Mouse (Mus musculus): Measurements from ENCODE around the gene Catsperb. TPM values are rescaled to one million over a fixed set of nuclear protein-coding genes. Genes with fewer than 3 reads are reported as not detected.
"Not testable (repeated sequence)": the region's sequence is repeated elsewhere in the genome, so short reads cannot be mapped to it uniquely, and the experiment has no call there.

Gene Catsperb
- total RNA-seq (2021) = not detected
- long read RNA-seq, experiment 1 = 0 reads
- long read RNA-seq, experiment 2 = 0 reads

DNA sequence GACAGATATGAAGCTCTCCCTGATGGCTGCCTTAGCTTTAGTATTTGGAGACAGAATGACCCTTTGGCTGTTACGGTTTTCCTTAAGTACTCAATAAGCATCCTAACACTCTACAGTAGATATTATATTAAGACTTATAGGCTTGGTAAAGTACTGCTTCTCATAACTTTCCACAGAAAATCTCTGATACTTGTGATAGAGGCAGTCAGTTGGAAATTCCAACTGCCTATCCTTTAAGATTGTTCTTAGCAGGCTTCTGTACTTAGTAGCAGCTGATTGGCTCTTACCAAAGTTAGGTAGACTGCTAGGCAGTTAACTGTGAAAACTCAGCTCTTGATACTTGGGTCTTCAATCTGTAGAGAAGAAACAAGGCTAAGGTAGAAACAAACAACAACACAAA, at the start of gene Catsperb:
TSS of gene Catsperb (plus strand) at position 301 of the 400 bp plus-strand sequence.
- DNase-seq (ENCODE audit: low spot score in 2 of 2) = not testable (repeated sequence)

DNA sequence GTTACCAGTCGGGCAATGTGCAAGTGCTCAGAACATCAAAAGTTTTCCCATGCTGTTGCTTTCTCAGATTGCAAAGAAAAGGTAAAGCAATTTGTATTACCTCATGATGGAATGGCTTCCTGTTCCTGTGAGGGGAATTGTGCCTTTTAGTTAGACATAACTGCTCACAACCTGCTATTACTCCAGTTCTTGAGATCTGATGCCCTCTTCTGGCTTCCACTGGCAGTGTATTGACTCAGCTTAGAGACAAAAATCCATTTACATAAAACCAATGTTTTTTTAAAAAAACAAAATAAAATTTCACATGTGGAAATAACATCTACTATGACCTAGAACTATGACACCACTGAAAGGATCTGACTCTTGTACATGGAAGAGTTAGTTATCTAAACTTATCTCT, 43.0 kb upstream of the Catsperb start:
- DNase-seq (ENCODE audit: low spot score in 2 of 2) = not testable (repeated sequence)

DNA sequence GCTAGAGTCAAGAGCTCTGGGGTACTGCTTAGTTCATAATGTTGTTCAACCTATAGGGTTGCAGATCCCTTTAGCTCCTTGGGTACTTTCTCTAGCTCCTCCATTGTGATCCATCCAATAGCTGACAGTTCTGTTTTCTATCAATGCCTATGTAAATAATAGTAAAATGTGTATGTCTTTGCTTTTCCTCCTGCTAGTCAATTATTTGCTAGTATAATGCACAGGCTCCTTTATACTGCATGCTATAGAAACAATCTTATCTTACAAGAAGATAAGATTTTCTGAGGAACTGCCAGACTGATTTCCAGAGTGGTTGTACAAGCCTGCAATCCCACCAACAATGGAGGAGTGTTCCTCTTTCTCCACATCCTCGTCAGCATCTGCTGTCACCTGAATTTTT, 23.0 kb upstream of the Catsperb start:
- not testable (repeated sequence) for DNase-seq (ENCODE audit: low spot score in 2 of 2)

DNA sequence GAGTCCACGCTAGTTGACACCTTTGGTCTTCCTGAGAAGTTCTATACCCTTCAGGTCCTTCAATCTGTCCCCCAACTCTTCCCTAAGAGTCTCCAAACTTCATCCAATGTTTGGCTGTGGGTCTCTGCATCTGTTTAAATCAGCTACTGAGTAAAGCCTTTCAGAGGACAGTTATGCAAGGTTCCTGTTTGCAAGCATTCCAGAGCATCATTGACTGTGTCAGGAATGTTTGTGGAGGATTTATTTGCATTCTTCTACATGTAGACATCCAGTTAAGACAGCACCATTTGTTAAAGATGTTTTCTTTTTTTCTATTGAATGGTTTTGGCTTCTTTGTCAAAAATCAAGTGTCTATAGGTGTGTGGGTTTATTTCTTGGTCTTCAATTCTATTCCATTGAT, 21.7 kb downstream of the Catsperb start:
- DNase-seq (ENCODE audit: low spot score in 2 of 2) = no peak

DNA sequence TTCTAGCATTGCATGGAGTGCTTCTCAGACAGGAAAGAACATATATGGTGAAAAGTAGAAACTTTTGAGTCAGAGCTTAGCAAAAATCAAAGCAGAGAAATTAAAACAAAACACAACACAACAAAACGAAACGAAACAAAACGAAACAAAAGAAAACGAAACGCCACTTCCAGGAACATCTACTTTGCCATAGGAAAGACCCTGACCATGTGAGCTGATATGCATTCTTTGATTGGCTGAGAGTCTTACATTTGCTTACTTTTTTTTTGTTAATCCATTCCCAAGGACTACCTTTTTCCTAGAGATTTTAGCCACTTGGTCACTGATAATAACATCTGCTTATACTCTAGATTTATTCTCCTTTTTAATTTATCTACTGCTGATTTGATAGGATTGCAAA, 57.6 kb downstream of the Catsperb start:
- no peak for DNase-seq (ENCODE audit: low spot score in 2 of 2)

DNA sequence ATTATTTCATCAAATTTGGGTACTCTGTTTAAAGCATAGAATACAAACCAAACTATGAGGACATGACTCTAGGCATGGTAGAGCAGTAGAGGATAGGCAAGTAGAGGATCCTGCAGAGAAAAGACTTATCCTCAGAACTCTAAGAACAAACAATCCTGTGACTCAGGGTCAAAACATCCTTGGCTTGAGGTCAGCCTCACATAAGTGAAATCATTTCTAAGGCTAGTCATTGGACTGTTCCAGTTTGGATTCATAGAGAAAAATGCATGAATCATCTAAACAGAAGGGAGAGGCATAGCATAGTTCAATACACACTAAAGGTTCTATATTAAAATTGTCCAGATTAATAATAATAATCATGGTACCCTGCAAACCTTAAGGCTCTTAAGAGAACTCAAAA, 79.1 kb downstream of the Catsperb start:
- DNase-seq (ENCODE audit: low spot score in 2 of 2) = no peak

DNA sequence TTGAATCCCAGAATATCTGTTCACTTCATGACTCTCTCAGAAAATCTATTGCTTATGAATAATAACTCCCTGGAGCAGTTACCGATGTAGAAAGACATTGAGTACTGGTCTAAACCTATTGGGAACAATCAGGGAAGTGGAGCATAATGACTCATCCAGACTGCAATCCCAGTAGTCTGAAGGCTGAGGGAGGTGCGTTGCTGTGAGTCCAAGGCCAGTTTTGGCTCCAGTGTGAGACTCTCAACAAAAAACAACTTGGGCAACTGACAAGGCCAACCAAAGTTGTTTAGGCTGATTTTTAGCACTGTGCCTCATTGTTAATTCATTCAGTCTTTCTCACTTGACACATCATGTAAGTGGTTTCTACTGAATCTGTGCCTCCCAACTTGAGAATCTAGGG, 106.9 kb downstream of the Catsperb start:
- DNase-seq (ENCODE audit: low spot score in 2 of 2) = not testable (repeated sequence)

DNA sequence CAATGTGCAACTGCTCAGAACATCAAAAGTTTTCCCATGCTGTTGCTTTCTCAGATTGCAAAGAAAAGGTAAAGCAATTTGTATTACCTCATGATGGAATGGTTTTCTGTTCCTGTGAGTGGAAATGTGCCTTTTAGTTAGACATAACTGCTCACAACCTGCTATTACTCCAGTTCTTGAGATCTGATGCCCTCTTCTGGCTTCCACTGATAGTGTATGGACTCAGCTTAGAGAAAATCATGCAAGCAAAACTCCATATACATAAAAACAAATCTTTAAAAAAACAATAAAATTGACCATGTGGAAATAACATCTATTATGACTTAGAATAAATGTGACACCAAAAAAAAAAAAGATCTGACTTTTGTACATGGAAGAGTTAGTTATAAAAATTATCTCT, 202.2 kb downstream of the Catsperb start:
- DNase-seq (ENCODE audit: low spot score in 2 of 2) = not testable (repeated sequence)

DNA sequence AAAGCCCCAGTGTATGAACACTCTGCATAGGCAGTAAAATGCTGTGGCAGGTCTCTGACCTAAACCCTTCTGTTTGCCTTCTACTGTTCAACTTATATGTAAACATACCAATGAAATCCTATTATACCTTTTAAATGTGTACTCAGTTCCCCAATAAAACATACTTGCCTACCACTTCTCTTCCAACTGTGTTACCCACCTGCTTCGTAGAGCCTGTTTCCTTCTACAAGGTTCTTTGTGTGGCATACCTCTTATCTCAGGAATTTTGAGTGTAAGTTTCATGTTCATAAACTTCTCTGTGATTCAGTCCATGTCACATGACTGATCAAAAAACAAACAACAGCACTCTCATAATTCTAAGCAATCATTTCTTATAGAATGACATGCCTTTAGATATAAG, 228.7 kb downstream of the Catsperb start:
- DNase-seq (ENCODE audit: low spot score in 2 of 2) = no peak

DNA sequence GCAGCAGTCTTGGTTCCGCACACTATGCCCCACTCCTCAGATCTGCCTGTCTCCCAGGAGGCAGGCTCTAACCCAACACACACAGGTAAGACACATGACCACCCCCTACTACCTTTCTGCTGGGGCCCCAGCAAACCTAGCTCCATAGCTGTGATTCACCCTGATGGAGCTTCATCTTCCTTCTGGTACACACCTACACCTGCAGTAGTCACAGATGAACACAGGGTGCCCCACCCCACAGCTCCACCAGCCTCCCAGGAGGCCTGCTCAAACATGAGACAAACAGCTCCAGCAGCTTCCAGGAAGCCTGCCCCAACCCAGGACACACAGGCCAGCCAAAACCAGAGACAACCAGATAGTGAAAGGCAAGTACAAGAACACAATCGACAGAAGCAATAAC, 263.0 kb downstream of the Catsperb start:
- no peak for DNase-seq (ENCODE audit: low spot score in 2 of 2)

Small RNA genes within 50 kb of the gene (microRNA-seq; reads per million reads assigned to microRNA genes)
- gene Gm24542 = not detected

Data from gastrocnemius, postnatal 4 days (tissue).